Mouse (Mus musculus): ENCODE measurements around the gene Ppbp. TPM values are rescaled to one million over a fixed set of nuclear protein-coding genes. Genes with fewer than 3 reads are reported as not detected.

Gene Ppbp
- under 1 TPM; 0.05 to 0.50 TPM for polyA plus RNA-seq (2012; fragmentation: generic; extraction: Trizol)

DNA sequence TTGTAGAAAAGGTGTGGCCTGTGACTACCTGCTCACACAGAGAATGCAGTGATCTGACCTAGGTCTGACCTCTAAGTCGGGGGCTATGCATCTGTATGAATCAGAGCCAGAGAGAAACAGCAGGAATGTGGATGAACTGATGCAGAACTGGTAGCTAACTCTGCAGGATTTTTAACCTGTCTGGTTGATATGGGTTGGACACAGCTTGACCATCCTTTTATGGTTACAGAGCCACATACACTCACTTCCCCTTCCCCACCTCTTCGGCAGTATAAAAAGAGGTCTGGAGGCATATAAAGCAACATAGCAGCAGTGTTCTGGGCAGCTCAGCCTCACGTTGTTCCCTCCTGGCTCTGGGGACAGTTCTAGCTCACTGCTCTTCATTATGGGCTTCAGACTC, at the start of gene Ppbp:
Ppbp (plus strand) TSS at position 301 of the 400 bp plus-strand sequence.

DNA sequence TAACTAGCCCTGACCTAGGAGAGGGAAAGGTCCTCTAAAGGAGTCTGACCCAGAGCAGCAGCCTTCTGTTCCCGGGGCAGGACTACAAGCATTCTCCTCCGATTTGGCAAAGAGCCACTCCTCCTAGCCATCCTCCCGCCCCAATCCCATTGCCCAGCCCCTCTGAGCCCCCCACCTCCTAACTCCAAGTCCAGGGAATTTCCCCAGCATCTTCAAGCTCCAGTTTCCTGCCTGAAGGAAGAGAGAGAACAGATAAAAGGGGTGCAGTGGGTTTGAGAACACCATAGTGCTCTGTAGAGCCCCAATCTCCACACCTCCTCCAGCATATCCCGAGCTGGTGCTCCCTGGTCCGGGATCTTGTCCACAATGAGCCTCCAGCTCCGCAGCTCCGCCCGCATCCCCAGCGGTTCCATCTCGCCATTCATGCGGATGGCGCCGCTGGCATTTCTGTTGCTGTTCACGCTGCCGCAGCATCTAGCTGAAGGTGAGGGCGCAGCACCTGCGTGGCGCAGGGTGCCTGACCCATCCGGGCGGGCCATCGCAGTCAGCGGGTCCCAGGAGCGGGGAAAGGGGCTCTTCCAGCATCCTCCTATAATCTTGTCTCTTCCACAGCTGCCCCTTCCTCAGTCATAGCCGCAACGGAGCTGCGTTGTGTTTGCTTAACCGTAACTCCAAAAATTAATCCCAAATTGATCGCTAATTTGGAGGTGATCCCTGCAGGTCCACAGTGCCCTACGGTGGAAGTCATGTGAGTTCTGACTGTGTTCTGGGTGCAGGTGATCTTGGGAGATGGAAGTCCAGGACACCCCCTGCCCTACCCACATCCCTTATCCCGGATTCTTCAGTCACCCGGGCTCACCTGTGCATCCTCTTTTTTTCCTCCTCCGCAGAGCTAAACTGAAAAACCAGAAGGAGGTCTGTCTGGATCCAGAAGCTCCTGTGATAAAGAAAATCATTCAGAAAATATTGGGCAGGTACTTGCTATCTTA, 8.9 kb upstream of the Ppbp start, which contains the start of gene Cxcl5:
Cxcl5 (plus strand) TSS at position 284 of the 989 bp plus-strand sequence.

DNA sequence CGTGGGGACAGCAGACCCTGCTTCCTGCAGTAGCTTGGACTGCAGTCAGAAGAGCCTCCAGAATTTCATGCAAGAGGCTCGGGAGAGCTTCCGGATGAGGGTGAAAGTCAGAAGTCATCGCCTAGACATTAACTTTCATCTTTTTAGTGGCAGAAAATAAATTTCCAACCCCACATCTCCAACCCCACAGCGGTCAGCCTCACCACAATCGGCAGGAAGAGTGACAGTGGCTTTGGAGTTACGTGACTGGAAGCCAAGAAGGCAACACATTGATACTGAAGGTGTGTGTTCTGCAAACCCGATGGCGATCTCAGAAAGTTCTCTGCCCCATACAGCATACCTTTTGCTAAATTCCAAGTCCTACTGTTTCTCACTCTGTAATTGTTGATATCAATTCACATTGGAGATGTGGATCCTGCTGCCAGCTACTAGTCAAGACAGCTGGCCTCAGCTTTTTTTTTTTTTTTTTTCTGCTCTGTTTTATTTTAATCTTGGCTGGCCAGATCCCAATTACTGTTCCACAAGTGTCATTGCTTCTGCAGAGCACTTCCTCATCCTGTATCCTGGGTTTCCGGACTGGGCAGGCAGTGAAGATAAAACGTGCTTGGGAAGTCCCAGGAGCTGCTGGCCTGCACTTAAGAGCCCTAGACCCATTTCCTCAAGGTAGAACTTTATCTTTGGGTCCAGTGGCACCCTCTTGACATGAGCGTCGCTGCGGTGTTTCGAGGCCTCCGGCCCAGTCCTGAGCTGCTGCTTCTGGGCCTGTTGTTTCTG, 3.7 kb downstream of the Ppbp start, which contains the start of gene Pf4:
Pf4 (plus strand) TSS at position 556 of the 774 bp plus-strand sequence.

DNA sequence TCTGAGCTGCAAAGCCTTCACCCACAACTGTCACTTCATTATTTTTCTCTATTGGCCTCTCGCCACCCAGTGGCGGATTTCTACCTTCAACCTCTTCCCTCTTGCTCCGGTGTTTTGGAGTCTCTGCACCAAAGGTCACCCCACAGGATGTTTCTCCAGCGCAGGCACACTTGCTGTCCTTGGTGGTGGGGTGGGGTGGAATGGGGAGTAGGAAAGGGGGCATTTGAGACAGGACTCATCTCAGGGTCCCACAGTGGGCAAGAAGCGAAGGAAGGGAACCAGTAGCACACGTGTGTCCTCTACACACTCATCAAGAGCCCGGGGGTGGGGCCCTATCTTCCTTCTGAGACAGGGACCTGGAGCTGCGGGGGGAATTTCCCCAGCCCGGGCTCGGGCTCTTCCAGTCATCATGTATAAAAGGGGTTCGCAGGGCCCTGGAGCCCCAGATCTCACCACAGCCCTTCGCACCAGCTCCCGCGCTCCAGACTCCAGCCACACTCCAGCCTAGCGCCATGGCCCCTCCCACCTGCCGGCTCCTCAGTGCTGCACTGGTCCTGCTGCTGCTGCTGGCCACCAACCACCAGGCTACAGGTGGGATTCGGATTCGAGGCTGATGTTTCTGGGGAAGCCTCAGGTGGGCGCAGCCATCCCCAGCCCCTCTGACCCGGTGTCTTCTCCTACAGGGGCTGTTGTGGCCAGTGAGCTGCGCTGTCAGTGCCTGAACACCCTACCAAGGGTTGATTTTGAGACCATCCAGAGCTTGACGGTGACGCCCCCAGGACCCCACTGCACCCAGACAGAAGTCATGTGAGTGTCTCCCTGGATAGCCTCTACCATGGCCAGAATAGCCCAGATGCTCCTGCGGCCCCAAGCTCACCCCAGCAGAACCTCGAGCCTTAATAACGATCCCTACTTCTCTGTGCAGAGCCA, 17.6 kb downstream of the Ppbp start, which contains the start of gene Cxcl3:
Cxcl3 (plus strand) TSS at position 445 of the 930 bp plus-strand sequence.

DNA sequence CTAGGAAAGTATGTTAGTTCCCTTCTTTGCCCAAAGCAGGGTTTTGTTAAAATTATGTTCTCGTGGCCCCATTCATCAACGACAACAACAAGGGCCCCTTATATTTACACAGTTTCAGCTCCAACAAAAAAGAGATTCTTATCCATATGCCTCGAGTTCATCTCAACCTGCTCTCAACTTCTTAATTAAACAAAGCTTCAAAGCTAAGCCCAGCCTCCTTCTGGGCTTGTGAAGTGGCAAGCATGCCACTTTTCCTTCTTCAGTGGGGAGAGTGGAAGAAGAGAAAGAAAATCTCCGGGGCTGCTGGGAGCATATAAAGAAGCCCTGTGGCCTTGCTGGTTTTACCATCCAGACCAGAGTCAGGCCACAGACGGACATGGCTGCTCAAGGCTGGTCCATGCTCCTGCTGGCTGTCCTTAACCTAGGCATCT, 25.9 kb downstream of the Ppbp start, which contains the start of gene Cxcl15:
Cxcl15 (plus strand) TSS at position 340 of the 431 bp plus-strand sequence.

Other genes with a start within 250 kb of the Ppbp start
- not detected for gene Afm, start 249.6 kb upstream of the Ppbp start, polyA plus RNA-seq (2012; fragmentation: generic; extraction: Trizol)
- under 1 TPM; 0.02 to 0.04 TPM for gene 5830473C10Rik, start 207.4 kb upstream of the Ppbp start, polyA plus RNA-seq (2012; fragmentation: generic; extraction: Trizol)
- under 1 TPM; 0.04 to 0.08 TPM for gene Rassf6, start 127.9 kb upstream of the Ppbp start, polyA plus RNA-seq (2012; fragmentation: generic; extraction: Trizol)
- gene Cxcl5, start 9.2 kb upstream of the Ppbp start, polyA plus RNA-seq (2012; fragmentation: generic; extraction: Trizol) = 10 to 100 TPM in 1 of 2 experiments, under 1 TPM in 1; 0.48 to 20.8 TPM
- gene Pf4, start 3.9 kb downstream of the Ppbp start, polyA plus RNA-seq (2012; fragmentation: generic; extraction: Trizol) = under 1 TPM in 1 of 2 experiments, not detected in 1; 0.99 TPM
- not detected for gene Cxcl3, start 17.6 kb downstream of the Ppbp start, polyA plus RNA-seq (2012; fragmentation: generic; extraction: Trizol)
- gene Cxcl15, start 26.0 kb downstream of the Ppbp start, polyA plus RNA-seq (2012; fragmentation: generic; extraction: Trizol) = under 1 TPM in 1 of 2 experiments, not detected in 1; 0.37 TPM
- 10 to 100 TPM in 1 of 2 experiments, under 1 TPM in 1; 0.75 to 30.1 TPM for gene Cxcl1, start 122.7 kb downstream of the Ppbp start, polyA plus RNA-seq (2012; fragmentation: generic; extraction: Trizol)
- not detected for gene Cxcl2, start 135.4 kb downstream of the Ppbp start, polyA plus RNA-seq (2012; fragmentation: generic; extraction: Trizol)
- gene Mthfd2l, start 162.6 kb downstream of the Ppbp start, polyA plus RNA-seq (2012; fragmentation: generic; extraction: Trizol) = 10 to 100 TPM; 12.9 to 41.7 TPM